Mouse (Mus musculus): ENCODE data around the gene Kif26a. TPM values are rescaled to one million over a fixed set of nuclear protein-coding genes. Genes with fewer than 3 reads are reported as not detected.

The Kif26a gene
- polyA plus RNA-seq, 1 experiment from 2014 or later: 3.9 TPM

- Histone ChIP-seq H3K27ac (no peak overlapping the region), H3K4me3 (no peak overlapping the region), H3K36me3 (no peaks in the 10 kb centered on the region), H3K4me1 (peaks cover 11% of the 10 kb centered on the region), H3K9me3 (replicated peaks) (no peaks in the 10 kb centered on the region), H3K27me3 (ENCODE audit: low read depth, poor library complexity, severe bottlenecking) (peaks cover 21% of the 10 kb centered on the region; the same call in 1 of the 2 replicates)
- 16% methylated on average over 13 of the region's 13 CpGs for WGBS
- DNase-seq (ENCODE audit: low spot score): no peak
Observed at GRCm38 (mm10) chr12:112112686-112113396, 33.2 kb upstream of the Kif26a start.

GRCm38 (mm10) chr12:112113710-112114109 lies 32.3 kb upstream of the Kif26a start:
- no peaks in the 10 kb centered on the region for H3K36me3 ChIP-seq
- H3K9me3 ChIP-seq (replicated peaks): no peaks in the 10 kb centered on the region
- WGBS: 11% methylated on average over 7 of the region's 7 CpGs
- peak; percentile 89 for DNase-seq (ENCODE audit: low spot score)
- no peak overlapping the region; the same call in 1 of the 2 replicates for H3K27ac ChIP-seq
- H3K4me3 ChIP-seq: no peak overlapping the region
- H3K27me3 ChIP-seq (ENCODE audit: low read depth, poor library complexity, severe bottlenecking): peaks cover 16% of the 10 kb centered on the region; the same call in 1 of the 2 replicates
- peaks cover 11% of the 10 kb centered on the region for H3K4me1 ChIP-seq

DNA sequence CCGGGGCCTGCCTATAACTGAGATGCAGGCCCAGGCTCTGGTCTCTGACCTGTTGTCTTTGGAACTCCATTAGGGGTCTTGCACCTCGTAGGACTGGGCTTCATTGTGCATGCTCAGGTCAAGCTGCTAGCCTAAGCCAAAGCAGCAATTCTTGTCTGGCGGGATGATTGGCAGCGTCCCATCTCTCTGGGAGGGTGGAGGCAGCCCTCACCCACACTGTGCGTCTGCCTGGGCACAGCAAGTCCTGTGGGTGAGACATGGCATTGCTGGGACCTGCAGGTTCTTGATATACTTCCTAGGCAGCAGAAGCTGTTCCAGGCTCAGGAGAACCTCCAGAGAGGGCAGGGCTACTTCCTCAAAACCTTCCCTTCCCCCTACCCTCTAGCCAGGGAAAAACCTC lies 29.0 kb upstream of the Kif26a start:
- H3K36me3 ChIP-seq: no peaks in the 10 kb centered on the region
- no peaks in the 10 kb centered on the region for H3K9me3 ChIP-seq (replicated peaks)
- 84% methylated on average over 5 of the region's 5 CpGs for WGBS

DNA sequence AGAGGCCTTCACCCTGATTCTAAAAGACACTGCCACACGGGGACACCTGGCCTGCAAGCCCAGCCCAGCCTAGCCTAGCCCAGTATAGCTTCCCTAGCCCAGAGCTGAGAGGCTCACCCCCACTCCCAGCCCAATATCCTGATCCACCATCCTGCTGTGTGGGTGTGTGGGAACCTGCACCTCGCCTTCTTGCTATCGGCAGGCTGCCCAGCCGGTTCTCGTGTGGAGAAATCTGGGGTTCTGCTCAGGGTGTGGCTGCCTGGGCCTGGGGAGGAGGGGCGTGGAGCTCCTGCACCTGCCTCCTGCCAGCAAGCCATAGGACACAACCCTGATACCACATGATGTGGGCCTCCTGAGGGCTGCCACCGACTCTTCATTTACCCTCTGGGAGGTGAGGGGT lies 28.4 kb upstream of the Kif26a start:
- no peaks in the 10 kb centered on the region for H3K36me3 ChIP-seq
- 0 out of 2 replicates have a peak, but pooled peaks cover 5% of the 10 kb centered on the region for H3K27me3 ChIP-seq (ENCODE audit: low read depth, poor library complexity, severe bottlenecking)
- DNase-seq (ENCODE audit: low spot score): no peak
- 81% methylated on average over 7 of the region's 7 CpGs for WGBS
- H3K4me3 ChIP-seq: no peak overlapping the region
- peaks cover 12% of the 10 kb centered on the region for H3K4me1 ChIP-seq
- no peaks in the 10 kb centered on the region for H3K9me3 ChIP-seq (replicated peaks)
- no peak overlapping the region for H3K27ac ChIP-seq

More for the DNA sequence above, 29.0 kb upstream of the Kif26a start:
- Histone ChIP-seq H3K27ac (no peak overlapping the region), H3K4me1 (peaks cover 11% of the 10 kb centered on the region), H3K4me3 (no peak overlapping the region), H3K27me3 (ENCODE audit: low read depth, poor library complexity, severe bottlenecking) (peaks cover 8% of the 10 kb centered on the region; the same call in 1 of the 2 replicates)
- no peak for DNase-seq (ENCODE audit: low spot score)

- H3K27me3 ChIP-seq (ENCODE audit: low read depth, poor library complexity, severe bottlenecking): no peaks in the 10 kb centered on the region
- no peak overlapping the region for H3K27ac ChIP-seq
- no peak for DNase-seq (ENCODE audit: low spot score)
- H3K4me3 ChIP-seq: no peak overlapping the region
- H3K9me3 ChIP-seq (replicated peaks): no peaks in the 10 kb centered on the region
- 88% methylated on average over 3 of the region's 3 CpGs for WGBS
- no peaks in the 10 kb centered on the region for H3K36me3 ChIP-seq
- H3K4me1 ChIP-seq: peaks cover 13% of the 10 kb centered on the region
Observed at GRCm38 (mm10) chr12:112121188-112121587, 24.8 kb upstream of the Kif26a start.

DNA sequence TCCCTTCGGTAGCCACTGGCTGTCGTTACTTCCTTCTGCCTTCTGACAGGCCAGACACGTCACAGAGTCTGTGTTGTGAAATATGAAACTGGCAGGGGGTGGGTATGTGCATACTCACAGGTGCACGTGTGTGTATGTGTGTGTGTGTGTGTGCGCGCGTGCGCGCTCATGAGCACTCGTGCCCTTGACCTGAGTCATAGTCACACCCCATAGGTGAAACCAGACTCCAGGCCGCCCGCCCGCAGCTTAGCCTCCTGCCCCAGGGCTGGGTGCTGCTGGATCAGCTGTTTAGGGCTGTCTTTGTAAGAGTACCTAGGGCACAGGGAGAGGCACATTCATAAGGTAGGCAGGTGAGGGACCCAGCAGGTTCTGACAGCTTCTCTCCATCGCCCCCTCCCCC lies 20.1 kb upstream of the Kif26a start:
- Histone ChIP-seq H3K9me3 (replicated peaks) (no peaks in the 10 kb centered on the region), H3K36me3 (no peaks in the 10 kb centered on the region), H3K4me3 (no peak overlapping the region), H3K27me3 (ENCODE audit: low read depth, poor library complexity, severe bottlenecking) (peaks cover 36% of the 10 kb centered on the region), H3K27ac (no peak overlapping the region), H3K4me1 (peaks cover 26% of the 10 kb centered on the region)
- no peak for DNase-seq (ENCODE audit: low spot score)
- 84% methylated on average over 14 of the region's 14 CpGs for WGBS

DNA sequence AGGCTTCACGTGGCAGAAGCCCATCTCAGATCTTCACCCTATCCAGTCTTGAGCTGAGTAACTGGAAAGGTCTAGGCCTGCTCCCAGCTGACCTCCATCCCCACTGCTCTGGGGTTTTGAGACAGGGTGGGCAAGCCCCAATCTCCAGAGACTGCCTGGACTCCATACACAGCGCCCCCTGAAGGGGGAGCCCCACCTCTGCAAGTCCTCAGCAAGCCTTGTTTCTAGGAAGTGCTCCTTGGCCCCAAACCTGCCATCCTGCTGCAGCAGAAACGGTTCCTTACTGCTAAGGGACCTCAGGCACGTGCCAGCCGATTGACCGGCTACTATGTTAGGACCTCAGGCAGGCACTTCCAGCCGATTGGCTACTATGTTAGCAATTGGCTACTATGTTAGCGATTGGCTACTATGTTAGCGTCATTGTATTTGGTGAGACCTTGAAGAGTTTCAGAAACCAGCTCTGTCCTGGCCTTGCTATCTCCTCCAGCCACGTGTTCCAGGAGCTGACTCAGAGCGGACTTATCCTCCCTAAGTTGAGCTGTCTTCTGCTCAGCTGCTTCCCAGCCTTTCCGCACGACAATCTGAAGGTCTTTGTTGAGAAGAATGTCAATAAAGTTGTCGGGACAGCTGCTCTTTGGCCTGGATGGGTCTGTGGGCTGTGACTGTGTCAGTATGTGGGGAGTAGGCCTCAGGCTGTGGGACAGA lies 18.9 kb upstream of the Kif26a start:
- peaks cover 47% of the 10 kb centered on the region for H3K27me3 ChIP-seq (ENCODE audit: low read depth, poor library complexity, severe bottlenecking)

GRCm38 (mm10) chr12:112128526-112128925 lies 17.5 kb upstream of the Kif26a start:
- DNase-seq (ENCODE audit: low spot score): no peak
- Histone ChIP-seq H3K9me3 (replicated peaks) (no peaks in the 10 kb centered on the region), H3K27ac (no peak overlapping the region), H3K4me3 (no peak overlapping the region), H3K27me3 (ENCODE audit: low read depth, poor library complexity, severe bottlenecking) (peaks cover 62% of the 10 kb centered on the region), H3K36me3 (no peaks in the 10 kb centered on the region), H3K4me1 (peaks cover 22% of the 10 kb centered on the region)
- 79% methylated on average over 4 of the region's 4 CpGs for WGBS

More for the DNA sequence above, 18.9 kb upstream of the Kif26a start:
- no peaks in the 10 kb centered on the region for H3K36me3 ChIP-seq
- H3K4me1 ChIP-seq: peaks cover 28% of the 10 kb centered on the region
- H3K9me3 ChIP-seq (replicated peaks): no peaks in the 10 kb centered on the region
- no peak overlapping the region for H3K4me3 ChIP-seq
- no peak overlapping the region for H3K27ac ChIP-seq
- no peak for DNase-seq (ENCODE audit: low spot score)
- WGBS: 69% methylated on average over 14 of the region's 14 CpGs

GRCm38 (mm10) chr12:112129300-112129856 lies 16.6 kb upstream of the Kif26a start:
- DNase-seq (ENCODE audit: low spot score): no peak
- H3K4me3 ChIP-seq: no peak overlapping the region
- no peak overlapping the region for H3K27ac ChIP-seq
- H3K4me1 ChIP-seq: peaks cover 22% of the 10 kb centered on the region
- no peaks in the 10 kb centered on the region for H3K36me3 ChIP-seq
- 62% methylated on average over 6 of the region's 6 CpGs for WGBS
- peaks cover 70% of the 10 kb centered on the region for H3K27me3 ChIP-seq (ENCODE audit: low read depth, poor library complexity, severe bottlenecking)
- H3K9me3 ChIP-seq (replicated peaks): no peaks in the 10 kb centered on the region

GRCm38 (mm10) chr12:112130161-112130860 lies 15.7 kb upstream of the Kif26a start:
- Histone ChIP-seq H3K27ac (peak overlapping the region; percentile 91), H3K4me1 (peaks cover 22% of the 10 kb centered on the region), H3K27me3 (ENCODE audit: low read depth, poor library complexity, severe bottlenecking) (peaks cover 79% of the 10 kb centered on the region), H3K4me3 (peak overlapping the region; percentile 76), H3K9me3 (replicated peaks) (no peaks in the 10 kb centered on the region), H3K36me3 (no peaks in the 10 kb centered on the region)
- 1% methylated on average over 78 of the region's 79 CpGs for whole genome bisulfite sequencing
- DNase-seq (ENCODE audit: low spot score): peak; percentile 77

GRCm38 (mm10) chr12:112130957-112131356 lies 15.1 kb upstream of the Kif26a start:
- H3K4me3 ChIP-seq: peak overlapping the region; percentile 76
- peaks cover 86% of the 10 kb centered on the region for H3K27me3 ChIP-seq (ENCODE audit: low read depth, poor library complexity, severe bottlenecking)
- DNase-seq (ENCODE audit: low spot score): no peak
- WGBS: 13% methylated on average over 32 of the region's 32 CpGs
- H3K9me3 ChIP-seq (replicated peaks): no peaks in the 10 kb centered on the region
- peak overlapping the region; percentile 91 for H3K27ac ChIP-seq
- no peaks in the 10 kb centered on the region for H3K36me3 ChIP-seq
- peaks cover 17% of the 10 kb centered on the region for H3K4me1 ChIP-seq

- WGBS: 10% methylated on average over 5 of the region's 5 CpGs
- Histone ChIP-seq H3K36me3 (no peaks in the 10 kb centered on the region), H3K4me1 (peaks cover 19% of the 10 kb centered on the region), H3K27ac (no peak overlapping the region), H3K4me3 (no peak overlapping the region), H3K27me3 (ENCODE audit: low read depth, poor library complexity, severe bottlenecking) (peaks cover 65% of the 10 kb centered on the region), H3K9me3 (replicated peaks) (no peaks in the 10 kb centered on the region)
- DNase-seq (ENCODE audit: low spot score): peak; percentile 62
Observed at GRCm38 (mm10) chr12:112140231-112140630, 5.8 kb upstream of the Kif26a start.
